Mouse (Mus musculus) small intestine, adult 2 months (tissue): ENCODE results near the gene E2f3. TPM values are rescaled to one million over a fixed set of nuclear protein-coding genes. Genes with fewer than 3 reads are reported as not detected.

Experiments used
- H3K27ac ChIP-seq: fragments of 200-500 bp; 2 replicates; pipeline ENCODE4 v1.5.1; 2012; ENCODE audit warnings: low read depth, low read length, control low read depth, inconsistent platforms; ENCODE audit not compliant: insufficient read depth
- H3K27me3 ChIP-seq: fragments of 200-500 bp; 2 replicates; pipeline ENCODE4 v1.6.1; 2012; ENCODE audit warnings: mild to moderate bottlenecking, moderate library complexity, low read length, inconsistent platforms; ENCODE audit not compliant: control insufficient read depth, insufficient read depth
- H3K36me3 ChIP-seq: fragments of 200-500 bp; 2 replicates; pipeline ENCODE4 v1.6.1; 2012; ENCODE audit warnings: mild to moderate bottlenecking, low read length, control low read depth, inconsistent platforms; ENCODE audit not compliant: control insufficient read depth, insufficient read depth
- H3K4me1 ChIP-seq: fragments of 200-500 bp; 2 replicates; pipeline ENCODE4 v1.6.1; 2012; ENCODE audit warnings: low read length, inconsistent platforms, mixed read lengths; ENCODE audit not compliant: control insufficient read depth, insufficient read depth, insufficient read length
- H3K4me3 ChIP-seq: fragments of 200-500 bp; 2 replicates; pipeline ENCODE4 v1.5.1; 2012; ENCODE audit warnings: low read depth, mild to moderate bottlenecking, control low read depth, inconsistent platforms, low read length, moderate library complexity
- CTCF ChIP-seq: fragments of 200-500 bp; IDR thresholded peaks from 2 replicates; pipeline ENCODE4 v1.5.1; 2012; ENCODE audit warnings: low read depth, mild to moderate bottlenecking, control low read depth, inconsistent platforms, low read length, moderate library complexity, mixed read lengths; ENCODE audit not compliant: insufficient replicate concordance, insufficient read length; ENCODE audit errors: extremely low read depth
- POLR2A ChIP-seq: fragments of 200-500 bp; IDR thresholded peaks from 2 replicates; pipeline ENCODE4 v1.6.1; 2012; ENCODE audit warnings: low read depth, mild to moderate bottlenecking, control low read depth, inconsistent platforms, low read length, moderate library complexity
- WGBS: fragments of 180-500 bp; shearing (Covaris S2); methylation state at CpG from one replicate; pipeline ENCODE4 v1.1.7; 2018; 5-methylcytosine and 5-hydroxymethylcytosine counted together
- polyA plus RNA-seq: library from polyadenylated mRNA; depleted of rRNA; stranded (reverse); fragments of >200 nt; gene quantifications from 2 replicates; pipeline ENCODE4 v1.2.3, GENCODE M21; 2012

The E2f3 gene
- polyA plus RNA-seq, 1 experiment = 3.4 TPM

- Histone ChIP-seq H3K27ac (no peak overlapping the region), H3K4me1 (peaks cover 3% of the 10 kb centered on the region; the same call in 1 of the 2 replicates), H3K27me3 (no peaks in the 10 kb centered on the region), H3K36me3 (peaks cover 3% of the 10 kb centered on the region; the same call in 1 of the 2 replicates), H3K4me3 (no peak overlapping the region)
- 32% methylated on average over 3 of the region's 3 CpGs for WGBS
- TF ChIP-seq CTCF (no peak), POLR2A (no peak)
Observed at GRCm38 (mm10) chr13:29982400-29982799, 3.5 kb downstream of the E2f3 start.

GRCm38 (mm10) chr13:29979140-29979564 lies 6.7 kb downstream of the E2f3 start:
- H3K4me1 ChIP-seq = no peaks in the 10 kb centered on the region
- WGBS = 74% methylated on average over 7 of the region's 7 CpGs
- peaks cover 5% of the 10 kb centered on the region; the same call in 1 of the 2 replicates for H3K36me3 ChIP-seq
- H3K4me3 ChIP-seq = no peak overlapping the region
- no peak for TF ChIP-seq CTCF
- no peak for TF ChIP-seq POLR2A
- H3K27ac ChIP-seq = no peak overlapping the region
- no peaks in the 10 kb centered on the region for H3K27me3 ChIP-seq

DNA sequence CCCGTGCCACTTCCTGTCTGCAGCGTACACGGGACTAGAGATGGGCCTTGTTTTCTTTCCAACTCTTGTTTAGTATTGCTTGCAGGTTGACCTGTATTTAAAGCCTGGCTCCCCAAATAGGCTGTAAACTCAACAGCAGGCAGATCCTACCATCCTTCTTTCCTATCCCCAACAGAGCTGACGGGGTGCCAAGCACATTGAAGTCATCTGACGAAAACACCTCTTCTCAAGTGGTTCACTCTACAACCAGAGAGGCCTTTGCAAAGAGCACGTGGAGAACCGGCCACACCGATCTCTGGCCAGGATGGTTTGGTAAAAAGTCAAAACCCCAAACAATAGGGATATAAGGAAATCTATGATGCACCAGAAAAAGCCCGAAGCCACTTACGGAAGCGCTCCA lies 8.5 kb downstream of the E2f3 start:
- WGBS = 89% methylated on average over 11 of the region's 11 CpGs
- no peak for TF ChIP-seq CTCF
- TF ChIP-seq POLR2A = no peak
- Histone ChIP-seq H3K27ac (no peak overlapping the region), H3K27me3 (no peaks in the 10 kb centered on the region), H3K4me3 (no peak overlapping the region), H3K4me1 (no peaks in the 10 kb centered on the region), H3K36me3 (peaks cover 9% of the 10 kb centered on the region; the same call in 1 of the 2 replicates)

DNA sequence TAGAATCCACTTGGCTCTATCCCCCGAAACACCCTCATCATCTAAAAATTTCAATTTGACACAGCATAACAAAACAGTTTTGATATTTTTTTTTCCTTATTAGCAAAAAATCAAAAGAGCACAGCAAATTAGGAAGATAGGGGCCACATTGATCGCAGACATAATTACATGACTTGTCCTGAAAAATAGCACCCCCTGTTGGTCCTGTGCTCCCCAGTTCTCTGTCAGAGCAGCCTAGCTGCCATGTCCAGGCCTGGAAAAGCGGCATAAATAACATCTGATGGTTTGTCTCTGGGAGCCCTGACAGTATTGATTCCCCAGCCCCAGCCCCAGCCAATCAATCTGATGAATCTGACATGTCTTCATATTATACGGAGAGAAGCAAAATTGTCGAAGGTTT lies 11.8 kb downstream of the E2f3 start:
- no peaks in the 10 kb centered on the region for H3K27me3 ChIP-seq
- H3K4me3 ChIP-seq = no peak overlapping the region
- WGBS = 84% methylated on average over 5 of the region's 5 CpGs
- H3K36me3 ChIP-seq = peaks cover 7% of the 10 kb centered on the region; the same call in 1 of the 2 replicates
- TF ChIP-seq CTCF (peak; percentile 46; the same call in 1 of the 2 replicates), POLR2A (no peak)
- no peaks in the 10 kb centered on the region for H3K4me1 ChIP-seq
- H3K27ac ChIP-seq = no peak overlapping the region

DNA sequence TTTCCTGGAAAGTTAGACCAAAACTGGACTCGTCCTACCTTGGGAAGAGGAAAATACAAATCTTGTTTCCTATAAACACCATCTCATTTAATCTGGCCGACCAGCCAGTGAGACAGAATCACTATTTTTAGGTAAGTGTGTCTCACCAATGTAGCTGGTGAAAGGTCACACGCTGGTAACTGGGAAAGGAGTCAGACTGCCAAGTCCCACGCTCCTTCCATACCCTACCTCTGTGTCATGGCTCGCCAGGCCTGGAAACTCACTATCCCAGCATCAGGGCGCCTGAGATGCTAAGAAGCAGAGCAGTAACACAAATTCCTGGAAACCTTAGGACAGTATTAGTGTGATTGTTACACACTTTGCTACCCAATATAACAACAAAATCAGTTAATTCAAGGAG lies 12.3 kb downstream of the E2f3 start:
- Histone ChIP-seq H3K36me3 (peaks cover 7% of the 10 kb centered on the region; the same call in 1 of the 2 replicates), H3K4me1 (no peaks in the 10 kb centered on the region), H3K4me3 (no peak overlapping the region), H3K27me3 (no peaks in the 10 kb centered on the region), H3K27ac (no peak overlapping the region)
- TF ChIP-seq POLR2A (no peak), CTCF (no peak)
- WGBS = 90% methylated on average over 6 of the region's 6 CpGs

GRCm38 (mm10) chr13:29970333-29970732 lies 15.5 kb downstream of the E2f3 start:
- Histone ChIP-seq H3K4me3 (no peak overlapping the region), H3K36me3 (peaks cover 4% of the 10 kb centered on the region; the same call in 1 of the 2 replicates), H3K27ac (no peak overlapping the region), H3K4me1 (no peaks in the 10 kb centered on the region; the same call in 1 of the 2 replicates), H3K27me3 (no peaks in the 10 kb centered on the region)
- TF ChIP-seq POLR2A (no peak), CTCF (no peak)
- WGBS = 88% methylated on average over 7 of the region's 7 CpGs

- Histone ChIP-seq H3K4me3 (no peak overlapping the region), H3K36me3 (peaks cover 4% of the 10 kb centered on the region; the same call in 1 of the 2 replicates), H3K27ac (no peak overlapping the region), H3K4me1 (peaks cover 5% of the 10 kb centered on the region), H3K27me3 (no peaks in the 10 kb centered on the region)
- TF ChIP-seq CTCF (no peak), POLR2A (no peak)
- WGBS = 59% methylated on average over 7 of the region's 7 CpGs
Observed at GRCm38 (mm10) chr13:29968636-29969035, 17.2 kb downstream of the E2f3 start.

GRCm38 (mm10) chr13:29967367-29967766 lies 18.5 kb downstream of the E2f3 start:
- Histone ChIP-seq H3K27me3 (no peaks in the 10 kb centered on the region), H3K36me3 (no peaks in the 10 kb centered on the region), H3K27ac (no peak overlapping the region), H3K4me3 (no peak overlapping the region), H3K4me1 (peaks cover 10% of the 10 kb centered on the region)
- TF ChIP-seq POLR2A = no peak
- TF ChIP-seq CTCF = no peak
- WGBS = 81% methylated on average over 5 of the region's 5 CpGs
